Mouse (Mus musculus) mammary gland, adult 2 months (tissue): Measurements from ENCODE around the gene Gpr6. TPM values are rescaled to one million over a fixed set of nuclear protein-coding genes. Genes with fewer than 3 reads are reported as not detected.

Source experiments
- polyA plus RNA-seq: library from polyadenylated mRNA; depleted of rRNA; stranded (reverse); fragments of >200 nt; gene quantifications from 2 replicates; pipeline ENCODE4 v1.2.3, GENCODE M21; 2012; ENCODE audit warnings: low replicate concordance; rRNA removed

The Gpr6 gene
- not detected in 2 replicates for polyA plus RNA-seq

DNA sequence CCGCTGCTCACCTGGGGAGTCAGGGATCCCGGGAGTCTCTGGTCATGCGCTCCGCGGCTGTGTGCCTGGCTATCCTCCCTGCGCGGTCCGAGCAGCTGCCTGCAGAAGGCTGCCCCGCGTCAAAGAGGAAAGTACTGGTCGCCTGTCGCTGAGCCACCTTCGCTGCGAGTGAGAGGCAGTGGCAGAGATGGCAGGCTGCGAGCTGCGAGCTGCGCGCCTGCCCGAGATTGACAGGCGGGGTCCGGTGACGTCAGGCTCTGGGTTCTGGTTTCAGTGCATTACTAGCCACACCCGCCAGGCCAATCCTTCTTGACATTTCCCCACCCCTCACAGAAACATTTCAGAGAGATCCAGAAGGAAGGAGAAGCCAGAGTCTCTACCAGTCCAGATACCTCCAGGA lies at the start of gene Gpr6:
TSS of gene Gpr6 (minus strand) at position 170 of the 400 bp plus-strand sequence.

Other genes starting within 250 kb of the Gpr6 start
- gene Cdc40, start 189.0 kb downstream of the Gpr6 start, polyA plus RNA-seq = 21.7 and 24.0 TPM in 2 replicates
- 3.3 and 4.0 TPM in 2 replicates for gene Wasf1, start 188.8 kb downstream of the Gpr6 start, polyA plus RNA-seq
- 9.1 and 14.3 TPM in 2 replicates for gene Fig4, start 231.0 kb upstream of the Gpr6 start, polyA plus RNA-seq
- gene Ak9, start 231.7 kb upstream of the Gpr6 start, polyA plus RNA-seq = not detected in 2 replicates